Mouse (Mus musculus): ENCODE data around the gene S1pr3. TPM values are rescaled to one million over a fixed set of nuclear protein-coding genes. Genes with fewer than 3 reads are reported as not detected.

The S1pr3 gene
- polyA plus RNA-seq, 1 experiment from 2014 or later, result 14.4 TPM

DNA sequence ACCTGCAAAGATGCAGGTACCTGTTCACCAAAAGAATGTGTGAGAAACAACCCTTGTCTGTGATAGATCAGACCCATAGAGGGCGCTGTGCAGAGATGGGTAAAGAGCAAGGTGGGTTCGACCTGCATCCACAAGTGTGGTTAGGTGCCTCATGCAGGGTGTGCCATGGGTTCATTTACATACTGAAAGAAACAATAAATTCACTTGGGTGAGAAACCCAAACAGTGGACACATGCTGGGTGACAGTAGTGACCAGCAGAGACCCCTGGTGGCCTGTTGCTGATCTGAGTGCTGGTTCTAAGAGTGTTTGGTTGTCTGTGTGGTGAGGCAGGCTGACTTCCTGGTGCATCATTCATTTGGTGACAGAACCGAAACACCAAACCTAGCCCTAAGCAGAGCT, 5.0 kb downstream of the S1pr3 start:
- H3K9me3 ChIP-seq (ENCODE audit: control insufficient read depth, low read length), result no peaks in the 10 kb centered on the region
- DNase-seq (ENCODE audit: low spot score) (no peak), ATAC-seq (ENCODE audit: low FRiP score) (no peak)
- H3K36me3 ChIP-seq (replicated peaks; ENCODE audit: control insufficient read depth, insufficient read depth), result no peaks in the 10 kb centered on the region
- H3K9ac ChIP-seq, result no peak overlapping the region
- H3K27ac ChIP-seq, result no peak overlapping the region
- WGBS, result 67% methylated on average over 3 of the region's 3 CpGs
- H3K4me1 ChIP-seq (replicated peaks; ENCODE audit: control insufficient read depth, insufficient read depth, low read length), result peaks cover 17% of the 10 kb centered on the region
- H3K4me3 ChIP-seq (replicated peaks; ENCODE audit: low read length), result no peak overlapping the region
- H3K27me3 ChIP-seq (ENCODE audit: control insufficient read depth, insufficient read depth, low read length), result peaks cover 5% of the 10 kb centered on the region; the same call in 1 of the 2 replicates
- H3K4me2 ChIP-seq (replicated peaks), result no peak overlapping the region

DNA sequence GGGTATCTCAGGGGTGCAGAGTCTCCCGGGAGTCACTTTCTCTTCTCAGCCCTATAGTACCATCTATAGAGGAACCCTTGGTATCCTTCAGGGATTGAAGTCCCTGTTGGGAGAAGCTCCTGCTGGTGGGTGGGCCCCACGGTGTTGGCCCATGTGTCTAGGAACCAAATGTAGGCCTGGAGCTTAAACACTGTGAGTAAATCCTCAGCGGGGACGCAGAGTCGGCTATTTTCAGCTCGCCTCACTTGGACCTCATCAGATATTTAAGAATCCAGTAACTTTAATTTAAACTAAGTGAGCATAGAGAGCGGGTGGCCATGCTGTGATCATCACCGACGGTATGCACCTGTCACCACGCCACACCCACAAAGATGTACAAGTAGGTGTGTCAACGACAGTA, 8.3 kb downstream of the S1pr3 start:
- peaks cover 16% of the 10 kb centered on the region for H3K4me1 ChIP-seq (replicated peaks; ENCODE audit: control insufficient read depth, insufficient read depth, low read length)
- H3K36me3 ChIP-seq (replicated peaks; ENCODE audit: control insufficient read depth, insufficient read depth), result no peaks in the 10 kb centered on the region
- H3K27ac ChIP-seq, result no peak overlapping the region
- H3K4me2 ChIP-seq (replicated peaks), result no peak overlapping the region
- H3K27me3 ChIP-seq (ENCODE audit: control insufficient read depth, insufficient read depth, low read length), result no peaks in the 10 kb centered on the region
- 92% methylated on average over 11 of the region's 11 CpGs for WGBS
- H3K4me3 ChIP-seq (replicated peaks; ENCODE audit: low read length), result no peak overlapping the region
- no peaks in the 10 kb centered on the region for H3K9me3 ChIP-seq (ENCODE audit: control insufficient read depth, low read length)
- H3K9ac ChIP-seq, result peak overlapping the region; percentile 48; the same call in 1 of the 2 replicates
- ATAC-seq (ENCODE audit: low FRiP score) (no peak), DNase-seq (ENCODE audit: low spot score) (no peak)

DNA sequence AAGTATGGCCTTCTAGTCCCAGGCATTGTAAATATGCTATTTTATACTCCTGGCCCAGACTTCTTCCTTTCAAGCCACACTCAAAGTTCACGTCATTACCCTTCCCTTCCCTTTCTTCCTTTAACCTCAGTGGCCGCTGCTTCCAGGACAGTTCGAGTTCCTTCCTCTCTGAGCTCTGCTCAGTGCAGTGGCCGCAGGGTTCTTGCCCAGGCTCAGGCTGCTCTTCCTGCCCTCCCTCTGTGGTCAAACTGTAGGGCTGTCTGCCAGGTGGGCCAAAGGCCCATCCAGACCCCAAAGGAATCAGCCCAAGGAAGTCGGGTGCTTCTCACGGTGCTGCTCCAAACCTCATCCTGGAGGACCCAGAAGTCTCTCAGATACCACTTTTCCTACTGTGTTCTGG, 9.4 kb downstream of the S1pr3 start:
- Histone ChIP-seq H3K27me3 (ENCODE audit: control insufficient read depth, insufficient read depth, low read length) (no peaks in the 10 kb centered on the region), H3K27ac (peak overlapping the region; percentile 77), H3K4me2 (replicated peaks) (peak overlapping the region; percentile 45), H3K4me1 (replicated peaks; ENCODE audit: control insufficient read depth, insufficient read depth, low read length) (peaks cover 16% of the 10 kb centered on the region), H3K9ac (peak overlapping the region; percentile 48), H3K4me3 (replicated peaks; ENCODE audit: low read length) (0 out of 2 replicates have a peak overlapping the region, but pooled peaks have one; percentile 0), H3K9me3 (ENCODE audit: control insufficient read depth, low read length) (no peaks in the 10 kb centered on the region), H3K36me3 (replicated peaks; ENCODE audit: control insufficient read depth, insufficient read depth) (no peaks in the 10 kb centered on the region)
- ATAC-seq (ENCODE audit: low FRiP score) (no peak), DNase-seq (ENCODE audit: low spot score) (no peak)
- 54% methylated on average over 6 of the region's 6 CpGs for WGBS

DNA sequence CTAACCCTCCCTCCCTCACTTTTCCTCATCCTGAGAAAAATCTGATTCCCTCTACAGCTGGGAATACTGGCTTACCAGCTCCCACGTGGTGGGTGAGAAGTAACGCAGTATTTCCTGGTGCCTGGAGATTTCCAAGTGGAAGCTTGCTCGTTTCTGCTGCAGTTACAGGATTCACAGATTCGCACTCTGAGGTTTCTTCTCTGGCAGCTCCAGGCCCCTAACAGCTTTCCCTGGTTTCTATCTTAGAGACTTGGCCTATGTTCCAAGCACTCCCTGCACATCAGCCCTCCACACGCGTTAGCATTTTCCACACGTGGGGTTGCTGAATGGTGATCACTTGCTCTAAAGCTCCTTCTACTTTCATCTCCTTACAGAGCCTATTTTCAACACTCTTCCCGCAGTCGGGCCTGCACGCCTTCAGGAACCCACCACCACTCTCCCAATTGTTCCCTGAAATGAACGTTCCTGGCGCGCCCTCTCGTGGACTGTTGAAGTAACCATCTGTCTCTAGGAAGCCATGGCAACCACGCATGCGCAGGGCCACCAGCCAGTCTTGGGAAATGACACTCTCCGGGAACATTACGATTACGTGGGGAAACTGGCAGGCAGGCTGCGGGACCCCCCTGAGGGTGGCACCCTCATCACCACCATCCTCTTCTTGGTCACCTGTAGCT, 10.0 kb downstream of the S1pr3 start:
- Histone ChIP-seq H3K4me1 (replicated peaks; ENCODE audit: control insufficient read depth, insufficient read depth, low read length) (peaks cover 16% of the 10 kb centered on the region), H3K27me3 (ENCODE audit: control insufficient read depth, insufficient read depth, low read length) (no peaks in the 10 kb centered on the region), H3K9me3 (ENCODE audit: control insufficient read depth, low read length) (no peaks in the 10 kb centered on the region), H3K36me3 (replicated peaks; ENCODE audit: control insufficient read depth, insufficient read depth) (no peaks in the 10 kb centered on the region), H3K9ac (peak overlapping the region; percentile 48; the same call in 1 of the 2 replicates), H3K4me3 (replicated peaks; ENCODE audit: low read length) (peak overlapping the region; percentile 18; the same call in 1 of the 2 replicates), H3K4me2 (replicated peaks) (peak overlapping the region; percentile 45), H3K27ac (peak overlapping the region; percentile 77)
- 2% methylated on average over 20 of the region's 20 CpGs for WGBS
- ATAC-seq (ENCODE audit: low FRiP score), result peak; percentile 87
- DNase-seq (ENCODE audit: low spot score), result peak; percentile 99

DNA sequence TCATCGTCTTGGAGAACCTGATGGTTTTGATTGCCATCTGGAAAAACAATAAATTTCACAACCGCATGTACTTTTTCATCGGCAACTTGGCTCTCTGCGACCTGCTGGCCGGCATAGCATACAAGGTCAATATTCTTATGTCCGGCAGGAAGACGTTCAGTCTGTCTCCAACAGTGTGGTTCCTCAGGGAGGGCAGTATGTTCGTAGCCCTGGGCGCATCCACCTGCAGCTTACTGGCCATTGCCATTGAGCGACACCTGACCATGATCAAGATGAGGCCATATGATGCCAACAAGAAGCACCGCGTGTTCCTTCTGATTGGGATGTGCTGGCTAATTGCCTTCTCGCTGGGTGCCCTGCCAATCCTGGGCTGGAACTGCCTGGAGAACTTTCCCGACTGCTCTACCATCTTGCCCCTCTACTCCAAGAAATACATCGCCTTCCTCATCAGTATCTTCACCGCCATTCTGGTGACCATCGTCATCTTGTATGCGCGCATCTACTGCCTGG, 10.6 kb downstream of the S1pr3 start:
- H3K9ac ChIP-seq, result peak overlapping the region; percentile 40; the same call in 1 of the 2 replicates
- peak overlapping the region; percentile 45 for H3K4me2 ChIP-seq (replicated peaks)
- H3K27me3 ChIP-seq (ENCODE audit: control insufficient read depth, insufficient read depth, low read length), result no peaks in the 10 kb centered on the region
- no peak overlapping the region for H3K27ac ChIP-seq
- no peaks in the 10 kb centered on the region for H3K36me3 ChIP-seq (replicated peaks; ENCODE audit: control insufficient read depth, insufficient read depth)
- no peaks in the 10 kb centered on the region for H3K9me3 ChIP-seq (ENCODE audit: control insufficient read depth, low read length)
- DNase-seq (ENCODE audit: low spot score) (no peak), ATAC-seq (ENCODE audit: low FRiP score) (peak; percentile 47)
- H3K4me3 ChIP-seq (replicated peaks; ENCODE audit: low read length), result peak overlapping the region; percentile 18; the same call in 1 of the 2 replicates
- H3K4me1 ChIP-seq (replicated peaks; ENCODE audit: control insufficient read depth, insufficient read depth, low read length), result peaks cover 16% of the 10 kb centered on the region
- 75% methylated on average over 19 of the region's 19 CpGs for WGBS

DNA sequence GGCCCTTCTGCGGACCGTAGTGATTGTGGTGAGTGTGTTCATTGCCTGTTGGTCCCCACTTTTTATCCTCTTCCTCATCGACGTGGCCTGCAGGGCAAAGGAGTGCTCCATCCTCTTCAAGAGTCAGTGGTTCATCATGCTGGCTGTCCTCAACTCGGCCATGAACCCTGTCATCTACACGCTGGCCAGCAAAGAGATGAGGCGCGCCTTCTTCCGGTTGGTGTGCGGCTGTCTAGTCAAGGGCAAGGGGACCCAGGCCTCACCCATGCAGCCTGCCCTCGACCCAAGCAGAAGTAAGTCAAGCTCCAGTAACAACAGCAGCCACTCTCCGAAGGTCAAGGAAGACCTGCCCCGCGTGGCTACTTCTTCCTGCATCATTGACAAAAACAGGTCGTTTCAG, 11.1 kb downstream of the S1pr3 start:
- DNase-seq (ENCODE audit: low spot score) (no peak), ATAC-seq (ENCODE audit: low FRiP score) (no peak)
- WGBS, result 93% methylated on average over 15 of the region's 15 CpGs
- no peak overlapping the region for H3K4me2 ChIP-seq (replicated peaks)
- no peak overlapping the region for H3K9ac ChIP-seq
- H3K4me1 ChIP-seq (replicated peaks; ENCODE audit: control insufficient read depth, insufficient read depth, low read length), result peaks cover 16% of the 10 kb centered on the region
- no peaks in the 10 kb centered on the region for H3K36me3 ChIP-seq (replicated peaks; ENCODE audit: control insufficient read depth, insufficient read depth)
- no peaks in the 10 kb centered on the region for H3K9me3 ChIP-seq (ENCODE audit: control insufficient read depth, low read length)
- H3K4me3 ChIP-seq (replicated peaks; ENCODE audit: low read length), result no peak overlapping the region
- H3K27ac ChIP-seq, result no peak overlapping the region
- no peaks in the 10 kb centered on the region for H3K27me3 ChIP-seq (ENCODE audit: control insufficient read depth, insufficient read depth, low read length)

DNA sequence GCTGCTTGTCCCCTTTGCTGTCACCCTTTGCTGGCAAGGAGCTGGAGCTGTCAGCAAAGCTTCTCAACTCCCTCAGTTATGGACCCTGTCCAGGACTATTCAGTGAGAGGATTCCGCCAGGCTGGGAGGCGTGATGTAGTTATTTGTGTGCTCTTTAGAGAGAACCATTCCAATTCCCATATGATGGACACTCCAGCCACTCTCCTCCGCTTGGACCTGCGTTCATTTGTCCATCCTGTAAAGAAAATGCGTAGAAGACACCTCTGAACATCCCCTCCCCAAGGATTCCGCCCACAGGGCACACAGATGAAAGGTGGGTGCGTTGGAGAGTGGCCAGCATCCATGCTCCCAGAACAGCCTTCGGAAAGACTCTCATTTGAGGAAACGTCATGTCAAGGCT, 12.4 kb downstream of the S1pr3 start:
- Histone ChIP-seq H3K27me3 (ENCODE audit: control insufficient read depth, insufficient read depth, low read length) (no peaks in the 10 kb centered on the region), H3K4me1 (replicated peaks; ENCODE audit: control insufficient read depth, insufficient read depth, low read length) (peaks cover 16% of the 10 kb centered on the region), H3K27ac (no peak overlapping the region), H3K4me3 (replicated peaks; ENCODE audit: low read length) (no peak overlapping the region), H3K9me3 (ENCODE audit: control insufficient read depth, low read length) (no peaks in the 10 kb centered on the region), H3K4me2 (replicated peaks) (no peak overlapping the region), H3K36me3 (replicated peaks; ENCODE audit: control insufficient read depth, insufficient read depth) (no peaks in the 10 kb centered on the region), H3K9ac (no peak overlapping the region)
- 87% methylated on average over 9 of the region's 9 CpGs for WGBS
- DNase-seq (ENCODE audit: low spot score) (no peak), ATAC-seq (ENCODE audit: low FRiP score) (no peak)

DNA sequence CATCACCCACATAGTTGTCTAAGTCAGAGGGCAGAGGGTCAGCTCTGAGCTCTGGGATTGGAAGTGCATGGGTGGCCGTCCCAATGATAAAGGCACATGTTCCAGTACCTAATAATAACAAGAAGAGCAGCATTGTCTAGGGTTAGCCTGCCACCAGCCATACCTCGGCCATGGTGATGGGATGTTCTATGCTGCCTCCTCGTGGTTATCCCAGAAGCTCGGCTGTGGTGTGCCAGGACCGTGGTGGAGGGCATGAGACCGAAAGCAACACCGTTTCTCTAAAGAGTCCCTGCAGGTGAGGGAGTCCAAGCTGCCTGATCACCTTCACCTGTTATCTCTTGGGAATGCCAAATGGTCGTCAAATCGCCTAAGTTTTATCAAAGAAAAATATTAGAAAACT, 15.2 kb downstream of the S1pr3 start:
- DNase-seq (ENCODE audit: low spot score) (no peak), ATAC-seq (ENCODE audit: low FRiP score) (no peak)
- Histone ChIP-seq H3K27ac (no peak overlapping the region), H3K4me2 (replicated peaks) (no peak overlapping the region), H3K9me3 (ENCODE audit: control insufficient read depth, low read length) (no peaks in the 10 kb centered on the region), H3K4me1 (replicated peaks; ENCODE audit: control insufficient read depth, insufficient read depth, low read length) (0 out of 2 replicates have a peak, but pooled peaks cover 3% of the 10 kb centered on the region), H3K4me3 (replicated peaks; ENCODE audit: low read length) (no peak overlapping the region), H3K9ac (no peak overlapping the region), H3K27me3 (ENCODE audit: control insufficient read depth, insufficient read depth, low read length) (no peaks in the 10 kb centered on the region), H3K36me3 (replicated peaks; ENCODE audit: control insufficient read depth, insufficient read depth) (no peaks in the 10 kb centered on the region)
- 82% methylated on average over 9 of the region's 9 CpGs for WGBS

DNA sequence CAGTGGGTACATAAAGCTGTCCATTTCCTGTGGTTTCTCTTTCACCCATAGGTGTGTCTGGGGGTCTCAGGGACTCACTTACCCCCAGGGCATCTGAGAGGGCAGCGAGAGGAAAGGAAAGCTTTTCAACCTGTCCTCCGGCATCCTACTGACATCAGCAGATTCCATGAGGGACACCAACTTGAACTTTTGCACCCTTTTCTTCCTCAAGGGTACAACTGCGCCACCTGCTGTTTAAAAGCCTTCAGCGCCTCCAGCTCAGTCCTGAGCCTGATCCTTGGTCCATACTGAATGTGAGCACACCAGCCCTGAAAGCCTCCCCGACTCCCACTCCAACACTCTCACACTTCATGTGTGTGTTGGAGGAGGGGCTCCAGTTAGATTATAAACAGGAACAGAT, 16.2 kb downstream of the S1pr3 start:
- DNase-seq (ENCODE audit: low spot score), result peak; percentile 70
- Histone ChIP-seq H3K4me3 (replicated peaks; ENCODE audit: low read length) (no peak overlapping the region), H3K27ac (no peak overlapping the region), H3K27me3 (ENCODE audit: control insufficient read depth, insufficient read depth, low read length) (no peaks in the 10 kb centered on the region), H3K9ac (no peak overlapping the region), H3K4me2 (replicated peaks) (no peak overlapping the region), H3K4me1 (replicated peaks; ENCODE audit: control insufficient read depth, insufficient read depth, low read length) (no peaks in the 10 kb centered on the region), H3K9me3 (ENCODE audit: control insufficient read depth, low read length) (no peaks in the 10 kb centered on the region), H3K36me3 (replicated peaks; ENCODE audit: control insufficient read depth, insufficient read depth) (no peaks in the 10 kb centered on the region)
- 17% methylated on average over 5 of the region's 5 CpGs for WGBS
- no peak; the same call in 1 of the 2 replicates for ATAC-seq (ENCODE audit: low FRiP score)

All from hindbrain, embryonic 14.5 days (tissue).